Mouse (Mus musculus): ENCODE data around the gene Olfr743.
"Not testable (repeated sequence)": the region's sequence is repeated elsewhere in the genome, so short reads cannot be mapped to it uniquely, and the experiment has no call there.

Olfr743 gene
- long read RNA-seq, experiment 1 = 0 reads
- long read RNA-seq, experiment 2 = 0 reads

DNA sequence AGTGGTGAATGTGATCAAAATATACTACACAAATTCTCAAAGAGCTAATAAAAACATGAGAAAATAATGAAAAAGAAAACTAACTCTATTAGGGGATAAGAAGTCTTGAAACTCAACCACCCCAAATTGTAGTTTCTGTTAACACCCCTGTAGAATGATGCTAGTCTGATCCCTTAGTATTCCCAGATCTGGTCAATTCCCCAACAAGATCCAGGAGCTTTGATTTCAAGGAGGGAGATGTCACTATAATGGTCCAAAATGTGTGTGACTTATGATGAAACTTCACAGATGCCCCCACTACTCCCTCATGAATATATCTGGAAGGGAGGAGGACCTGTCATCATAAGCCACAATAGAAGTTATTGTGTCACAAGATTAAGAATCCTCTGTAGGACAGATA, at the start of gene Olfr743:
Gene Olfr743, plus strand, starts transcription at position 301 of the 400 bp plus-strand sequence.
- intact Hi-C loops (cut with DNase I) = no loop called here

DNA sequence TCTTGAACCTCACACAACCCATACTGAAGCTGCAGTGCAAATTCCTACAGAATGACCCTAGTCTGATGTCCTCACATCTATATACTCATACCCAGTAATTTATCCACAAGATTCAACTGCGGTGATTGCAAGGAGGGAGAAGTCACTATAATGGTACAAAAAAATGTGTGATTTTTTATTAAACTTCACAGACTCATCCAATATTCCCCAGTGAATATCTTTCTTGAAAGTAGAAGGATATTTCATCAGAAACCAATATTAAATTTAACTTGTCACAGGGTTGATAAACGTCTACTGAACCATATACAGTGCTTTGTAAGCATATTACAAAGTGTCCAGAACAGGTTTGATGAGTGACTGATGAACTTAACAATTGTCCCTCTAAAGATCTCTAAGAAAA, 49.2 kb upstream of the Olfr743 start, which contains the start of gene Olfr741:
Gene Olfr741, plus strand, starts transcription at position 301 of the 400 bp plus-strand sequence.
- intact Hi-C loops (cut with DNase I) = no loop called here

GRCm38 (mm10) chr14:50478406-50478805, 43.2 kb upstream of the Olfr743 start:
- intact Hi-C loops (cut with DNase I) = no loop called here

- intact Hi-C loops (cut with DNase I) = no loop called here
Measured at GRCm38 (mm10) chr14:50503300-50503699, 18.3 kb upstream of the Olfr743 start, which contains the start of gene Olfr742. Gene Olfr742, plus strand, starts transcription at chr14:50503600.

DNA sequence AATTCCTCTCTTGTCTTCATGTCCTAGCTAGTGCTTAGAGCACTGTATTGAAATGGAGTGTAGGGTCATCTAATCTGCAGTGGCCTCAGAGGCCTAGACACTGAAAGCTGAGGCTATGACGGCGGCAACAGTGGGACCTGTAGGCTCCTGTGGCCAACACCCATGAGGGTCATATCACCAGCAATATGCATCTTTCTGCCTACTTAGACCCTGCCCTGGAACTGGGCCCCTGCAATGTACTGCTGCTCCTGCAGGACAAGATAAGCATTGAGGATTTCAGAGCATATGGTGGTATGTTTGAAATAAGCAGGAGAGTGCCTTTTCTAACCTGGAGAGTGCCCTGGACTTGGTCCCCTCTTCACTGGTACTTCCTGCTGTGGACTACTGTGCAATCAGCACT, 31.1 kb downstream of the Olfr743 start:
- intact Hi-C loops (cut with DNase I) = no loop called here

DNA sequence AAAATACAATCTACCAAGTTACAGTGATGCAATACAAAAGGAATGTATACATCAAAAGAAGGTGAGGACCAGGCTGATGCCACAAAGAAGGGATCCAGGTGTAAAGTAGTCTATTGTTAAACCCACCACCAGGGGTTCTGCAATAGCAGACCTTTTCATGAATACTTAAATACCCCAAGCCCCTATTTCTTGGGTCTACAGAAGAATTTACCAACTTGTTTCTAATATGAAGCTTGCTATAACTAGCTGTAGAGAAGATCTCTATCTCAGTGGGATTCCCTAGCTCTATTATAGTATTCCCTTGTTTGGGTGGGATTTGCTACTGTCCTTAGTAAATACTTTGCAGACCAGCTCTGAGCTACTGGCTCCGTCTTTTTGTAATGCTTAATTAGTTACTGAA, 51.4 kb downstream of the Olfr743 start:
- intact Hi-C loops (cut with DNase I) = not testable (repeated sequence)

All from adrenal gland (tissue).